Mouse (Mus musculus) neural tube, embryonic 11.5 days (tissue): ENCODE measurements at regions not wholly inside any gene's neighbourhood (a gene's known extent, or its start where the extent isn't known, plus 50 kb on each side); places are given as distances from the start of the nearest gene placed in this dataset.

ENCODE experiments used
- ATAC-seq: fragments of 200-750 bp; cut with Nextera tagmentation; 2 replicates; pipeline ENCODE4 v1.8.0; 2017; ENCODE audit warnings: moderate number of reproducible peaks, mild to moderate bottlenecking, moderate TSS enrichment, moderate library complexity; ENCODE audit not compliant: insufficient read depth, low FRiP score, low TSS enrichment
- DNase-seq: peaks from one replicate; pipeline ENCODE4 v3.0.0-alpha.2; 2015; ENCODE audit warnings: low spot score
- H3K27ac ChIP-seq: fragments of 300-500 bp; sonication (generic); 2 replicates; pipeline ENCODE4 v1.5.1; 2014; ENCODE audit warnings: low read depth, mild to moderate bottlenecking, low read length
- H3K27me3 ChIP-seq: fragments of 300-500 bp; sonication (generic); 2 replicates; pipeline ENCODE4 v1.6.1; 2014; ENCODE audit warnings: mild to moderate bottlenecking, low read length, mixed read lengths; ENCODE audit not compliant: control insufficient read depth, insufficient read depth
- H3K36me3 ChIP-seq: fragments of 300-500 bp; sonication (generic); 2 replicates; pipeline ENCODE4 v1.6.1; 2014; ENCODE audit warnings: mild to moderate bottlenecking, low read length, moderate library complexity, mixed read lengths; ENCODE audit not compliant: control insufficient read depth, insufficient read depth
- H3K4me1 ChIP-seq: fragments of 300-500 bp; sonication (generic); 2 replicates; pipeline ENCODE4 v1.6.1; 2014; ENCODE audit warnings: low read length, mixed read lengths; ENCODE audit not compliant: control insufficient read depth, insufficient read depth
- H3K4me2 ChIP-seq: fragments of 300-500 bp; sonication (generic); 2 replicates; pipeline ENCODE4 v1.6.1; 2014; ENCODE audit warnings: low read depth, mild to moderate bottlenecking, moderate library complexity
- H3K4me3 ChIP-seq: fragments of 300-500 bp; sonication (generic); 2 replicates; pipeline ENCODE4 v1.5.1; 2014; ENCODE audit warnings: low read depth, low read length
- H3K9ac ChIP-seq: fragments of 300-500 bp; sonication (generic); 2 replicates; pipeline ENCODE4 v1.6.1; 2014; ENCODE audit warnings: mild to moderate bottlenecking, low read length
- H3K9me3 ChIP-seq: fragments of 300-500 bp; sonication (generic); 2 replicates; pipeline ENCODE4 v1.6.1; 2016; ENCODE audit warnings: low read length; ENCODE audit not compliant: control insufficient read depth
- WGBS: fragments of 180-500 bp; shearing (Covaris S2); extraction: QIAGEN DNeasy Blood & Tissue Kit; methylation state at CpG from one replicate; pipeline ENCODE4 v1.1.7; 2014; 5-methylcytosine and 5-hydroxymethylcytosine counted together

GRCm38 (mm10) chr3:39528087-39528486 is 641.3 kb downstream of the Fat4 start:
- ATAC-seq (no peak), DNase-seq (no peak)
- no peaks in the 10 kb centered on the region for H3K27me3 ChIP-seq
- H3K4me2 ChIP-seq = no peak overlapping the region
- no peaks in the 10 kb centered on the region for H3K36me3 ChIP-seq
- H3K4me3 ChIP-seq = no peak overlapping the region
- no peaks in the 10 kb centered on the region for H3K4me1 ChIP-seq
- no peak overlapping the region for H3K9ac ChIP-seq
- H3K27ac ChIP-seq = no peak overlapping the region
- H3K9me3 ChIP-seq = no peaks in the 10 kb centered on the region
- WGBS = 93% methylated on average over 5 of the region's 5 CpGs

- DNase-seq (no peak), ATAC-seq (no peak)
- Histone ChIP-seq H3K27ac (no peak overlapping the region), H3K9me3 (no peaks in the 10 kb centered on the region), H3K36me3 (no peaks in the 10 kb centered on the region), H3K4me1 (no peaks in the 10 kb centered on the region), H3K27me3 (no peaks in the 10 kb centered on the region), H3K4me2 (no peak overlapping the region), H3K9ac (no peak overlapping the region), H3K4me3 (no peak overlapping the region)
- WGBS = 90% methylated on average over 2 of the region's 2 CpGs
Observed at GRCm38 (mm10) chr3:39537515-39537914, 650.8 kb downstream of the Fat4 start.

- DNase-seq = no peak
- H3K36me3 ChIP-seq = no peaks in the 10 kb centered on the region
- no peak overlapping the region for H3K27ac ChIP-seq
- WGBS = 80% methylated on average over 7 of the region's 7 CpGs
- ATAC-seq = no peak
- H3K9me3 ChIP-seq = no peaks in the 10 kb centered on the region
- no peak overlapping the region for H3K4me3 ChIP-seq
- H3K4me1 ChIP-seq = no peaks in the 10 kb centered on the region
- H3K9ac ChIP-seq = no peak overlapping the region
- H3K4me2 ChIP-seq = no peak overlapping the region
- H3K27me3 ChIP-seq = no peaks in the 10 kb centered on the region
Observed at GRCm38 (mm10) chr3:39540530-39541118, 653.9 kb downstream of the Fat4 start.

- no peaks in the 10 kb centered on the region for H3K27me3 ChIP-seq
- WGBS = 84% methylated on average over 3 of the region's 3 CpGs
Observed at GRCm38 (mm10) chr3:39559460-39560041, 672.8 kb downstream of the Fat4 start.

GRCm38 (mm10) chr3:39560951-39561350 is 674.2 kb downstream of the Fat4 start:
- Histone ChIP-seq H3K4me2 (no peak overlapping the region), H3K27ac (no peak overlapping the region), H3K36me3 (no peaks in the 10 kb centered on the region), H3K4me1 (no peaks in the 10 kb centered on the region), H3K9ac (no peak overlapping the region), H3K27me3 (no peaks in the 10 kb centered on the region), H3K4me3 (no peak overlapping the region), H3K9me3 (no peaks in the 10 kb centered on the region)
- WGBS = 61% methylated on average over 1 of the region's 1 CpGs
- ATAC-seq (no peak), DNase-seq (no peak)

More at GRCm38 (mm10) chr3:39559460-39560041, 672.8 kb downstream of the Fat4 start:
- DNase-seq = no peak
- Histone ChIP-seq H3K9ac (no peak overlapping the region), H3K4me1 (no peaks in the 10 kb centered on the region), H3K4me2 (no peak overlapping the region), H3K9me3 (no peaks in the 10 kb centered on the region), H3K4me3 (no peak overlapping the region), H3K36me3 (no peaks in the 10 kb centered on the region), H3K27ac (no peak overlapping the region)
- ATAC-seq = no peak

GRCm38 (mm10) chr3:39571444-39572237 is 684.9 kb downstream of the Fat4 start:
- H3K9ac ChIP-seq = no peak overlapping the region
- 55% methylated on average over 5 of the region's 5 CpGs for WGBS
- H3K4me1 ChIP-seq = no peaks in the 10 kb centered on the region
- no peak for ATAC-seq
- H3K36me3 ChIP-seq = no peaks in the 10 kb centered on the region
- no peaks in the 10 kb centered on the region for H3K27me3 ChIP-seq
- H3K9me3 ChIP-seq = no peaks in the 10 kb centered on the region
- no peak overlapping the region for H3K27ac ChIP-seq
- no peak for DNase-seq
- no peak overlapping the region for H3K4me3 ChIP-seq
- no peak overlapping the region for H3K4me2 ChIP-seq

GRCm38 (mm10) chr3:39575200-39575599 is 688.5 kb downstream of the Fat4 start:
- Histone ChIP-seq H3K9ac (no peak overlapping the region), H3K36me3 (no peaks in the 10 kb centered on the region), H3K27me3 (no peaks in the 10 kb centered on the region), H3K4me3 (no peak overlapping the region), H3K4me2 (no peak overlapping the region), H3K27ac (no peak overlapping the region), H3K4me1 (no peaks in the 10 kb centered on the region), H3K9me3 (no peaks in the 10 kb centered on the region)
- WGBS = 75% methylated on average over 3 of the region's 3 CpGs
- DNase-seq = no peak
- no peak for ATAC-seq

GRCm38 (mm10) chr3:39591312-39591711 is 704.6 kb downstream of the Fat4 start:
- H3K4me3 ChIP-seq = no peak overlapping the region
- H3K27ac ChIP-seq = no peak overlapping the region
- WGBS = 95% methylated on average over 2 of the region's 2 CpGs
- DNase-seq (no peak), ATAC-seq (no peak)
- no peak overlapping the region for H3K4me2 ChIP-seq
- no peaks in the 10 kb centered on the region for H3K36me3 ChIP-seq
- no peak overlapping the region for H3K9ac ChIP-seq
- no peaks in the 10 kb centered on the region for H3K27me3 ChIP-seq
- no peaks in the 10 kb centered on the region for H3K4me1 ChIP-seq
- no peaks in the 10 kb centered on the region for H3K9me3 ChIP-seq
